Mouse (Mus musculus) MEL (cell line): Measurements from ENCODE around the gene Mipol1. TPM values are rescaled to one million over a fixed set of nuclear protein-coding genes. Genes with fewer than 3 reads are reported as not detected.

Experiments
- DNase-seq: peaks from one replicate; pipeline ENCODE4 v3.0.0; 2011; ENCODE audit warnings: low read depth, low spot score
- H3K27ac ChIP-seq: 2 replicates; pipeline ENCODE4 v1.5.1; 2012; ENCODE audit warnings: low read depth, mild to moderate bottlenecking, control low read depth, low read length, moderate library complexity; ENCODE audit not compliant: control insufficient read depth
- H3K27me3 ChIP-seq, 2 experiments: fragments of 150-350 bp in 1 of 2; sonication (generic) in 1 of 2; 2 replicates each; pipeline ENCODE4 v1.6.1; 2012; ENCODE audit warnings: low read length in 2 of 2, mild to moderate bottlenecking in 2 of 2, improper control_type of control experiment in 1 of 2, moderate library complexity in 1 of 2; ENCODE audit not compliant: insufficient read depth in 2 of 2, control insufficient read depth in 1 of 2
- H3K36me3 ChIP-seq, 2 experiments: 2 replicates each; pipeline ENCODE4 v1.6.1; 2012 to 2014; ENCODE audit warnings: low read length in 2 of 2, improper control_type of control experiment in 1 of 2, inconsistent platforms in 1 of 2, mild to moderate bottlenecking in 1 of 2; ENCODE audit not compliant: insufficient read depth in 2 of 2, control insufficient read depth in 1 of 2
- H3K4me1 ChIP-seq, 2 experiments: fragments of 150-350 bp in 1 of 2; sonication (generic) in 1 of 2; 2 replicates each; pipeline ENCODE4 v1.6.1; 2012; ENCODE audit warnings: low read length in 2 of 2, improper control_type of control experiment in 1 of 2, mild to moderate bottlenecking in 1 of 2; ENCODE audit not compliant: insufficient read depth in 2 of 2, control insufficient read depth in 1 of 2
- H3K4me3 ChIP-seq, 2 experiments: fragments of 150-350 bp in 1 of 2; sonication (generic) in 1 of 2; 2 replicates each; pipeline ENCODE4 v1.5.1; 2012; ENCODE audit warnings: low read depth in 2 of 2, low read length in 2 of 2, mild to moderate bottlenecking in 2 of 2, moderate library complexity in 2 of 2, control low read depth in 1 of 2, improper control_type of control experiment in 1 of 2; ENCODE audit not compliant: control insufficient read depth in 1 of 2, insufficient read depth in 1 of 2
- H3K79me2 ChIP-seq: 2 replicates; pipeline ENCODE4 v1.6.1; 2012; ENCODE audit warnings: mild to moderate bottlenecking, low read length, moderate library complexity; ENCODE audit not compliant: control insufficient read depth, poor library complexity, insufficient read depth
- H3K9ac ChIP-seq: 2 replicates; pipeline ENCODE4 v1.6.1; 2012; ENCODE audit warnings: low read depth, mild to moderate bottlenecking, control low read depth, low read length, moderate library complexity; ENCODE audit not compliant: control insufficient read depth, poor library complexity, severe bottlenecking
- H3K9me3 ChIP-seq: fragments of 150-350 bp; sonication (generic); replicated peaks from 2 replicates; pipeline ENCODE4 v1.6.1; 2012; ENCODE audit warnings: mild to moderate bottlenecking, low read length, improper control_type of control experiment, moderate library complexity; ENCODE audit not compliant: insufficient read depth
- BHLHE40 ChIP-seq: IDR thresholded peaks from 2 replicates; pipeline ENCODE4 v1.6.1; 2012; ENCODE audit warnings: low read depth, mild to moderate bottlenecking, inconsistent platforms, low read length, improper control_type of control experiment, borderline replicate concordance
- ELF1 ChIP-seq: IDR thresholded peaks from 2 replicates; pipeline ENCODE4 v1.6.1; 2014; ENCODE audit warnings: low read depth, mild to moderate bottlenecking, inconsistent platforms, low read length, improper control_type of control experiment, moderate library complexity
- MAFK ChIP-seq: IDR thresholded peaks from 2 replicates; pipeline ENCODE4 v1.6.1; 2011; ENCODE audit warnings: low read depth, mild to moderate bottlenecking, low read length, improper control_type of control experiment, borderline replicate concordance
- MAX ChIP-seq: IDR thresholded peaks from 2 replicates; pipeline ENCODE4 v1.6.1; 2011; ENCODE audit warnings: low read length, improper control_type of control experiment
- MAZ ChIP-seq: IDR thresholded peaks from 2 replicates; pipeline ENCODE4 v1.6.1; 2012; ENCODE audit warnings: low read depth, mild to moderate bottlenecking, inconsistent platforms, low read length, improper control_type of control experiment
- MYB ChIP-seq: IDR thresholded peaks from 2 replicates; pipeline ENCODE4 v1.6.1; 2011; ENCODE audit warnings: mild to moderate bottlenecking, low read depth, low read length, improper control_type of control experiment
- POLR2A ChIP-seq, 2 experiments: IDR thresholded peaks; 2 replicates each; pipeline ENCODE4 v1.6.1; 2011 to 2012; ENCODE audit warnings: low read length in 2 of 2, mild to moderate bottlenecking in 2 of 2, control low read depth in 1 of 2, improper control_type of control experiment in 1 of 2, low read depth in 1 of 2, moderate library complexity in 1 of 2; ENCODE audit not compliant: control insufficient read depth in 1 of 2, insufficient read depth in 1 of 2, poor library complexity in 1 of 2
- POLR2AphosphoS2 ChIP-seq: IDR thresholded peaks from 2 replicates; pipeline ENCODE4 v1.6.1; 2011; ENCODE audit warnings: low read length, improper control_type of control experiment
- POLR2AphosphoS5 ChIP-seq: IDR thresholded peaks from 2 replicates; pipeline ENCODE4 v1.6.1; 2012; ENCODE audit warnings: low read depth, borderline replicate concordance, mild to moderate bottlenecking, inconsistent platforms, low read length, moderate library complexity, mixed read lengths
- TBP ChIP-seq: IDR thresholded peaks from 2 replicates; pipeline ENCODE4 v1.8.0; 2011; ENCODE audit warnings: low read depth, low read length, improper control_type of control experiment
- TCF12 ChIP-seq: IDR thresholded peaks from 2 replicates; pipeline ENCODE4 v1.6.1; 2014; ENCODE audit warnings: low read depth, mild to moderate bottlenecking, inconsistent platforms, low read length, improper control_type of control experiment, moderate library complexity
- UBTF ChIP-seq: IDR thresholded peaks from 2 replicates; pipeline ENCODE4 v1.6.1; 2012; ENCODE audit warnings: low read depth, mild to moderate bottlenecking, inconsistent platforms, low read length, improper control_type of control experiment, moderate library complexity, borderline replicate concordance; ENCODE audit not compliant: insufficient read depth
- USF1 ChIP-seq: IDR thresholded peaks from 2 replicates; pipeline ENCODE4 v1.6.1; 2014; ENCODE audit warnings: low read depth, mild to moderate bottlenecking, inconsistent platforms, low read length, improper control_type of control experiment, moderate library complexity
- USF2 ChIP-seq, 2 experiments: IDR thresholded peaks; 2 replicates each; pipeline ENCODE4 v1.6.1; 2011 to 2012; ENCODE audit warnings: improper control_type of control experiment in 2 of 2, low read length in 2 of 2, borderline replicate concordance in 1 of 2, inconsistent platforms in 1 of 2, low read depth in 1 of 2, mild to moderate bottlenecking in 1 of 2; ENCODE audit not compliant: insufficient read depth in 1 of 2
- ZC3H11A ChIP-seq: IDR thresholded peaks from 2 replicates; pipeline ENCODE4 v1.6.1; 2012; ENCODE audit warnings: low read depth, mild to moderate bottlenecking, inconsistent platforms, low read length, improper control_type of control experiment
- ZKSCAN1 ChIP-seq: IDR thresholded peaks from 2 replicates; pipeline ENCODE4 v1.6.1; 2012; ENCODE audit warnings: low read depth, mild to moderate bottlenecking, inconsistent platforms, low read length, improper control_type of control experiment, moderate library complexity
- ZNF384 ChIP-seq: IDR thresholded peaks from 2 replicates; pipeline ENCODE4 v1.6.1; 2012; ENCODE audit warnings: low read depth, mild to moderate bottlenecking, inconsistent platforms, low read length, improper control_type of control experiment
- polyA plus RNA-seq, 2 experiments: library from polyadenylated mRNA; stranded (reverse) in 1 of 2; unstranded in 1 of 2; fragments of >175 nt in 1 of 2; fragments of >200 nt in 1 of 2; gene quantifications; 2 replicates each; pipeline versions ENCODE4 v1.2.1 to v1.2.4; 2012; ENCODE audit warnings: low replicate concordance in 2 of 2, low read depth in 1 of 2; ENCODE audit not compliant: insufficient read length in 2 of 2, insufficient read depth in 1 of 2, missing spikeins in 1 of 2
- total RNA-seq: library from RNA; depleted of rRNA; stranded (reverse); fragments of 300-350 nt; gene quantifications from 2 replicates; pipeline ENCODE4 v1.2.3, GENCODE M21; 2012

Mipol1 gene
- total and polyA plus RNA-seq, 3 experiments = 4.0 to 8.3 TPM; not detected in 1

- no peak for TF ChIP-seq UBTF
- no peak; a peak in 2 of 4 replicates for TF ChIP-seq POLR2A (IDR thresholded peaks at IDR 0.05; ENCODE audit: control insufficient read depth in 1 of 2, insufficient read depth in 1 of 2, low read depth in 1 of 2, low read length in 2 of 2, poor library complexity in 1 of 2)
- TF ChIP-seq MAFK = peak; percentile 40
- TF ChIP-seq ZC3H11A = no peak
- no peak for TF ChIP-seq ZNF384
- peak; percentile 88 for TF ChIP-seq TCF12
- TF ChIP-seq TBP = peak; percentile 87
- TF ChIP-seq ELF1 = 0 out of 2 replicates have a peak, but pooled peaks have one; percentile 18
- no peak for TF ChIP-seq MAZ
- TF ChIP-seq ZKSCAN1 = no peak
These were observed 32.7 kb upstream of the Mipol1 start, which contains the start of gene Slc25a21 (continued) for GRCm38 (mm10) chr12:57197363-57198026.

- H3K27ac ChIP-seq = peak overlapping the region; percentile 98
- H3K79me2 ChIP-seq = peaks cover 8% of the 10 kb centered on the region; the same call in 1 of the 2 replicates
- no peaks in the 10 kb centered on the region for H3K9me3 ChIP-seq
- peaks cover 8 to 10% of the 10 kb centered on the region in 2 experiments for H3K4me1 ChIP-seq
- no peak for DNase-seq
- peaks cover 0 to 8% of the 10 kb centered on the region in 2 experiments; a peak in 2 of 4 replicates for H3K36me3 ChIP-seq
- H3K4me3 ChIP-seq = peak overlapping the region; percentile 21 to 99
- H3K27me3 ChIP-seq = no peaks in the 10 kb centered on the region
- H3K9ac ChIP-seq = peak overlapping the region; percentile 45
- peak; percentile 44; the same call in 1 of the 2 replicates for TF ChIP-seq MAX
- TF ChIP-seq TBP = no peak
- TF ChIP-seq USF2 (IDR thresholded peaks at IDR 0.05; ENCODE audit: borderline replicate concordance in 1 of 2, insufficient read depth in 1 of 2, low read depth in 1 of 2, low read length in 2 of 2) = no peak
- TF ChIP-seq POLR2AphosphoS5 = peak; percentile 82; the same call in 1 of the 2 replicates
These were observed 32.0 kb upstream of the Mipol1 start for GRCm38 (mm10) chr12:57198269-57198668.

GRCm38 (mm10) chr12:57199427-57199826, 30.8 kb upstream of the Mipol1 start:
- Histone ChIP-seq H3K4me3 (no peak overlapping the region), H3K27ac (no peak overlapping the region), H3K9me3 (no peaks in the 10 kb centered on the region), H3K79me2 (peaks cover 8% of the 10 kb centered on the region; the same call in 1 of the 2 replicates), H3K27me3 (no peaks in the 10 kb centered on the region), H3K4me1 (peaks cover 5 to 10% of the 10 kb centered on the region in 2 experiments), H3K9ac (no peak overlapping the region), H3K36me3 (peaks cover 0 to 6% of the 10 kb centered on the region in 2 experiments; a peak in 2 of 4 replicates)
- TF ChIP-seq MAFK (no peak), POLR2A (IDR thresholded peaks at IDR 0.05; ENCODE audit: control insufficient read depth in 1 of 2, insufficient read depth in 1 of 2, low read depth in 1 of 2, low read length in 2 of 2, poor library complexity in 1 of 2) (no peak), TBP (peak; percentile 90), USF1 (no peak), ZKSCAN1 (no peak), MYB (no peak), POLR2AphosphoS2 (no peak), BHLHE40 (no peak)
- DNase-seq = no peak
